Mouse (Mus musculus) CD8-positive naive resting alpha-beta T cell, adult 2 months (primary cell): ENCODE data around the gene Dbx1.

ENCODE experiments used
- DNase-seq, 2 experiments: peaks; one replicate each; pipeline ENCODE4 v3.0.0; 2022; ENCODE audit warnings: low read depth in 2 of 2, low spot score in 2 of 2

Gene Dbx1

DNA sequence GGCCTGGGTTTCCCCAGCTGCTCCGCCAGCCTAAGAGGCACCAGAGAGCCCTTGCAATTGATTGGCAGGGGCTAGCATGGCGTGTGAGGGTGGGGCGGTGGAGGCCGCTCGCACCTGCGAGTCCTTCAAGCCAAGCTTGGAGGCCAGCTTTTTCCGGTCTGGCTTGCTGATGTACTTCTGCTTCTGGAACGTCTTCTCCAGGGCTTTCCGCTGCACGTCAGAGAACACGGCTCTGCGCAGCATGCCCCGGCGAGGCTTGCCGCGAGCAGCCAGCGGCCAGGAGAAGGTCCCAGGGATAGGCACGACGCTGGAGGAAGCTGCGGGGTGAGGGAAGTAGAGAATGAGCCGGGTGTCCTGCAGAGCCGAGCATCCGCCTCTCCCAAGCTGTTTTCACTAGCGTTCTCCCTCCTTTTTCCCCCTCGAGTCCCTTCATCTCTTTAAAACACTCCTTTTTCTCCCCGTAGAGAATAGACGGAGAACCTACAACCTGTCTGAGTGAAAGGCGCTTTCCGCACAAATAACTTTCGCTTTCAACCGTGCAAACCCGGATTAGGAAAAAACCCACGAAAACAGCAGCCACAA, 3.2 kb downstream of the Dbx1 start:
- DNase-seq = peak in 1 of 2 experiments; percentile 14

DNA sequence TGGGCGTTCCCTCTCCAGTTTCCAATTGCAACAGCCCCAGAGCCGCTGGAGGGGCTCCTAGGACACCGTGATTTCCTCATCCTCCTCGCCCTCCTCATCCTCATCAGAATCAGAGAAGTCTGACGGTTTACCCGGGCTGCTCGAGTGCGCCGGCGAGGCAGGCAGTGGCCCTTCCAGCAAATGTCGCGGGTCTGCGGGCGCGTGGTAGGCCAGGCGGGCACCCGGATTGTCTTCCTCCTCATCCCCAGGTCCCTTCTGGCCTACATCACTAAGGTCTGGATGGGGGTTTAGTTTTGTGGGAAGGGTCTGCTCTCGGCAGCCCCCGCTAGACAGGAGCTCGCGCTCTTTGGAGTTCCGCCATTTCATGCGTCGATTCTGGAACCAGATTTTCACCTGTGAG, 4.3 kb downstream of the Dbx1 start:
- DNase-seq = no peak

DNA sequence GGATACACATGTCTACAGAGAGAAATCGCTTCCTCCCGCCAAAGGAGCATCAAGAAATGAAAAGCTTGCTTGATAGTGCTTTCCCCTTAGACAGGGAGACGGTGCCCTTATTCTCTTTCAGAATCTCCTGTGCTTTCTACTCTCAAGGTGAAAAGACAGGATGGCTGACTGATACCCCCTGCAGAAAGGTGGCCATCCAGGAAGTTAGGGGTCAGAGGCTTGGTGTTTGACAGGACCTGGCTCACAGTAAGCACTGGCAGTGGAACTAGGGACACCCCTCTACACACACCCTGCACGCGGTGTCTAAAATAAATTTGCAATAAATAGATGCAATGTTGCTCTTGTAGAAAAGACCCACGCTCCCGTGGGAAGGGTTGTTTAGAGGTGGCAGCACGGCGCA, 4.8 kb downstream of the Dbx1 start:
- no peak for DNase-seq

DNA sequence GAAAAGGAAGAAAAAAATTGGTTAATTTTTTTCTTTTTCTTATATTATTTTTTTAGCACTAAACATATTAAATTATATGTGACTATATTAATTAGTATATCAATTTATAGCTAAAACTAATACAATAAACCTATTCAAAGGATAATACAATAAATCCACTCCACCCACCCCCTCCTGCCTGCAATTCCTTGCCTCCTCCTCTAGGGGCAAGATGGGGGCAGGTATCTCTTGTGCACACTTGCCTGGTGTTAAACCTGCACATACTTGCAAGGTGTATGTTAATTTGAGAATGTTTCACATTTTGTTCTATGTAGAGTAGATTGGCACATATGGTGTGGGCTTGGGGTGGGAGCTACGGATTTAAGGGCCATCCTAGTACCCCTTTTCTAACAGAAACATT, 16.5 kb downstream of the Dbx1 start:
- DNase-seq = no peak

DNA sequence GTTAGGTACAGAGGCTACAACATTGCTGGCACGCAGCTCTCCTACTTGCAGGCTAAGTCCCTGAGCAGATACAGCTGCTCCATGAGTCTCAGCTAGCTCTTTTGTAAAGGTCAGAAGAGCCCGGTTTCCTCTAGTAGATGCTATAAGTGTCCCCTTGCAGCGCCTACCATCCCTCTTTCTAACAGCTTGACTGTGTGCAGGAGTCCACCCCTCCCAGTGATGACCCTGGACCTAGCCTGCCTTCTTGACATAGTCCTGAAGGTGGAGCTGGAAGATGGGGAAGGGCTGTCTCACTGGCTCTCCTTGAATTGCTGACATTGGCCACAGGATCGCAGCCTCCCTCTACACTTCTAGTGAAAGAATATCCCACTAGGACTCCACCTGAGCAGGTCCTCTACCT, 19.6 kb downstream of the Dbx1 start:
- DNase-seq = no peak

DNA sequence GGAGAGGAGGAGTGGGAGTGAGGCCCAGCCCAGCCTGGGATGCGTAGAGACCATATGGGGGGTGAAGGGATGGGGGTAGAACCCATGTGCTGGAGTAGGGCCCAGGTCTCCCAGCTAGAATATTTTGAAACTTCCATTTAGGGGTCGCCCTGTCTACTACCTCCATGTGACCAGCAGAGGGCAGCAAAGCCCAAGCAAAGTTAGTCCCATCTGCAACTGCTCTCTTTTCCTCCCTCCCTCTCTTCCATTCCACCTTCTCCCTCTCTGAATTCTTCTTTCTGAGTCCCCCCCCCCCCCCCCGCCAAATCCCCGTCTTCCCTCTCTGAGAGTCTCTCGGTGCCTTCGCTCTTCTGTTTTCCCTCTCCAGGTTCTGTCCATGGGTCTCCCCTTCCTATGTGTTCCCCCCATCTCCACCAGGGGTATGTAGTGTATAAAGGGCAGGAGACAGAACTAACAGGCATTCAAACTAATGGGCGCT, 20.4 kb downstream of the Dbx1 start:
- DNase-seq = peak; percentile 42 to 54

DNA sequence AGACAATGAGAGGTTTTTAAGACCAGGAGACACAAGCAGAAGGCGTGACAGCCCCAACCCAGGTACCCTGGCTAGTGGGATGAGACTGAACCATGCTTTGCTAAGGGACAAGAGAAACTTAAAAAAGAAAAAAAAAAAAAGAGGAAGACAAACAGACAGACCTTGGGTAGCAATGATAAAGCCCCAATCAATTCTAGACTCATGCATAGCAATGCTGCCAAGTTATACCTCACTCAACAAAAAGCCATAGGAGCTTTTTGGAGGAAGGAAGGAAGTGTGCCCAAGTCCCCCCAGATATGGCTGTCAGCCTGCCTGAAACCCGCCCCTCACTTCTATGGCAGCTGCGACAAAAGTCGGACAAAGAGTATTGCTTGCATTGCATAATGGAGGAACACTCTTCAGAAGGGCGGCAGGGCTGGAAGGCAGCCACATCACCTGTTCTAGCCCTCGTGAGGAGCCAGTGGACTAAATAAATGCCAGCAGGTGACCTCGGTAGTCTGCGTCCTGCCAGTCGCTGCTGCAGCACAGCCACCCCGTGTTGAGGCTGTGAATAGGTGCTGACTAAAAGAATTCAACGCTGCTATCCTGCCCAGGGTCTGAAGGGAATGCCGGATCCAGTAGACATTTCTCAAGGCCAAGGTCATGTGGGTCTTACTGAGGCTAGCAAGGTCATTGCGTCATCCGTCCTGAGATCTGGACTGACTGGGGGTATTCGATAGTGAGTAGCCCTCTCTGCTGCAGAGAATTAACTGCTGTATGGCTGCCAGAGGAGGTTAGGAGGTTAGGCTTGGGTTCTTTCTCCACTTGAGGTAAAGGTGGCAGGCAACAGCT, 31.5 kb downstream of the Dbx1 start:
- DNase-seq = no peak

DNA sequence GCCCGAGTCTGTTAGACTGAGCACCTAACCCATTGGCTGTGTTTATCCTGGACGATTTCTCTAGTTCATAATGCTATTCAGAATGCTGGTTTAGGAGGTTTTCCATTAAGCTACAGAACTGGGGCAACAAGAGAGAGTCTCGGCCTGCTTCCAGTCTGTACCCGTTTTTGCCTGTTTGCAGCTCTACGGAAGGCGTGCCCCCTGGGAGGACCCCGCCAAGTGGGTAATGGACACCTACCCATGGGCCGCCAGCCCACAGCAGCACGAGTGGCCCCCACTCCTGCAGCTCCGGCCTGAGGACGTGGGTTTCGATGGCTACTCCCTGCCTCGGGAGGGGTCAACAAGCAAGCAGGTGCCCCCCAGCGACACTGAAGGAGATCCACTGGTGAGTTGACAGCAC, 32.4 kb downstream of the Dbx1 start:
- DNase-seq = no peak

DNA sequence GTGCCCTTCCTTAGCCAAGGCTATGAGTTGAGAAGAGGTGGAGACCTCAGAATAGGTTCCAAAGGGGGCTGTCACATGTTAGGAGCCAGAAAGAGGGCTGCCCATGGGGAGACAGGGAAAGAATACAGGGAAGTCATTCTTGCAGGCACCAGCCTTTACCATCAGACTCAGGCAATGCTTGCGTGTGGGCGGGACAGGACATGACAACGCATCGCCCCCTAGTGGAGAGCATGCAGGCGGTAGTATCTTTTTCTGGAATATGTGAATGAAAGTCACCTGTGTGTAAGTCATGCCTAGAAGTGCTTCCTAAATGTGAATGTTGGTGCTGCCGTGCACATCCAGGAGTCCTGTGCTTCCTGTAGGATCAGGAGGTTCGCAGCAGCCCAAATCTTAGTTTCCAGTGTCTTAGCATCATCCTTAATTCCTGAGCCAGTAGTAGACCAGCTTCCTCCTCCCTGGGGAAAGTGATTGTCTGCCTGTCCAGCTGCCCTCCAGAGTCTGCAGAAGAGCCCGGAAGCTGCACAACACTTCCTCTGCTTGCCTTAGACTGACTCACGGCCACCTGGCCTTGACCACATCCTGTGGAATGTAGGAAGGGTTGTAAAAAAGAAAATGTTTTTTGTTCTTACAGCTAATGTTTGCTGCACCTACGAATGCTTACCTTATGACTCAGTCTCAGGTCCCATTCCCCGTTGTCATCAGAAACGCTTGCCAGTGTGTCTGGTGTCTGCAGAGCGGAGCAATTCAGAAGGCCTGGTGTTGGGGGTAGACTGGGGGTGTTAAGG, 35.3 kb downstream of the Dbx1 start:
- peak; percentile 51 to 56 for DNase-seq

DNA sequence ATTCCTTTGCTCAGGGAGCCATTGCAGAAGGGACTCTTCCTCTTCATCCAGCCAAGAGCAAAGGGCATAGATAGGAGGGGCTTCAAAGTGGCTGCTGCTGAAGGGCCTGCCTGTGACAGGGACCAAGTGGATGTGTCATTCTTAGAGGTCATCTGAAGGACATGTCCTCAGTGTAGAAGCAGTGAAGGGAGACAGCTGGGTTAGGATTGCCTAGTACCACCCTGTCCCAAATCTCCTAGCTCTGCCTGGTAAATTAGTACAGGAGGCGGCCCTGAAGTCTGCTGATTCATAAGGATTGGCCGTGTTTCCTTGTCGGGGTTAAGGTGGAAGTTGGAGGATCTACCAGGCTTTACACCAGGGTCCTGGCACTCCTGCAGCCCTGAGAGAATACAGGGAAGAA, 36.7 kb downstream of the Dbx1 start:
- DNase-seq = no peak

DNA sequence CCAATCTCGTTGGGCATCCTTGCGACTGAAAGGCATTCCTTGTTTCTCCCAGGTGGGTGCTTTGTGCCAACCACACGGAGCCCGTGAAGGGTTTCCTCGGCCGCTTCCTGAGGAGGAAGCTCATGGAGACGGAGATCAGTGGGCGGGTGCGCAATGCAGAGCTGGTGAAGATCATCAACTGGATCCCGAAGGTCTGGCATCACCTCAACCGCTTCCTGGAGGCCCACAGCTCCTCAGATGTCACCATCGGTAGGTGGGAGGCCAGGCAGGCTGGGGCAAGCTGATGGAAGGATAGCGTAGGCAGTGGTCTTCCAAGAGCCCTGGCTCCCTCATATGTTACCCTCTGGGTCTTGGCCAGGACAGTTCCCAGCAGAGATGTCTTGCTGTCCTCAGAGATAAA, 38.4 kb downstream of the Dbx1 start:
- no peak for DNase-seq

DNA sequence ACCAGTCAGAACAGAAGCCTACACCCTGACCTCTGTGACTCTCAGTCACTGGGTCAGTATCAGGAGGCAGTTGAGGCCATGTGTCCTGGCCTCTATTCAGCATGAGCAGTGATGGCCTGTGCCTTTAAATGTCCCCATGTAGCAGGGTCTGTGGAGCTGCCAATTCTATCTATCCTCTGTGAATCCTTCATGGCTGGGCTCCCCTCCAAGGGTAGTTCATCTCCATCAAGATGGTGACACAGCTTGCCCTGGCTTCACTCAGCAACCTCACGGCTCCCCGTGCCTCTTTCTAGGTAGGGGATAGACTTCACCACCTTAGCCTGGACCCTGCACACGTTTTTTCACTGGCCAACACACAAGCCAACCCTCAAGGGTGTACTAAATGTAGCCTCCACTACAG, 38.9 kb downstream of the Dbx1 start:
- no peak for DNase-seq

DNA sequence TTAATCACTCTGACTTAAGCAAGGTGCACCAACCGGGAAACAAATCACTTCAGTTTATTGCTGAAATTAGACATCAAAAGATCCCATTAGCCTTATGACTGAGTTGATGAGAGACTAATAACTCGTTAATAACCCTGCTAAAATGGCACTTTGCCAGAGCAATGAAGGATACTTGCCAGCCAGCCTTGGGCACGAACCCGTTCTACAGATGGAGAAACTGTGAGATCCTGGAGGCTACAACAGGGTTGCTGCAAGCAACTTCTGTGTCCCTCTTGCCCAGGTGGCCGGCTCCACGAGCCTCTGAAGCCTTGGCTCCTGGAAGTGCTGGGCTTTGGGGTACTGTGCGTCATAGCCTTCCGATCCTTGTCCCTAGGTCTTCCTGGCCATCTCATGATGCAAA, 47.0 kb downstream of the Dbx1 start:
- DNase-seq = no peak

DNA sequence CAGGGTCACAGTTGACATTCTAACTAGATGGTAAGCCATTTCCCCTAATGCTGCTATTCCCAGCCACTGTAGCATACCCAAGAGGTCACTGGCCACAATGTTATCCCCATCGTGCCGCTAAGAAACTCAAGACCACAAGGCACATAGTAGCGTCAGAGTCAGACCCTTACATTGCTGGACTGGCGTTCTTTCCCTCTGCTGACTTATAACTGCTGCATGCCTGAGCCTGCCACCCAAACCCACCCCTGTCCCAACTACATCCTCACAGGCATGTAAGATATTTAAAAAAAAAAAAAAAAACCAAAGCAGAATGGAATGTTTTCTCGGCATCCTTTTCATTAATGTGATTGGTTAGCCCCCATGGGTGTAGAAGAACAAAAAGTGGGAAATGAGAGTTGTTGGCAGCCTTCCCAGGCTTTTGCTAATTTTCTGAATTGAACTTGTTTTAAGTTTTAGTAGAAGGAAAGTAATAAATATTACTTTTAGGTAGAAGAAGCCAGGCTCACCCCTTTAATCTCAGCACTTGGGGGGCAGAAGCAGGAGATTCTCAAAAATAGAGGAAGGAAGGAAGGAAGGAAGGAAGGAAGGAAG, 50.0 kb downstream of the Dbx1 start:
- DNase-seq = no peak

DNA sequence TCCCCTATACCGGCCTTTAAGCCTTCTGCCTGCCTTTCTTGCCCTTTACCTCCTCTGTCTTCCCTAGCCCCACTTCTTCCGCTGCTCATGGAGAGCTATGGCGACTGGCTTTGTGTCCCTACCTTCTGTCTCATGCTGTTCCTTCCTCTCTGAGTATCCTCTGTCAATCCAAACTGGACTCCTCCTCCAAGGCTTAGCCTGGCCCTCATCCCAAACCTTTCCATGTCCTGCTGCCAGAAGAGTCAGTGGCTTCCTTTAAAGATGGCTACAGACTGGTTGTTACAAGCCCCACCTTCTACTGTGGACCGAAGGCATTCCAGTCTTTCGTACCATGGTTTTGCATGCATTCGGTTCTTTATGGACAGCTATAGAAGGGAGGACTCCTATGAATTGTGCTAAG, 53.5 kb downstream of the Dbx1 start:
- no peak for DNase-seq

DNA sequence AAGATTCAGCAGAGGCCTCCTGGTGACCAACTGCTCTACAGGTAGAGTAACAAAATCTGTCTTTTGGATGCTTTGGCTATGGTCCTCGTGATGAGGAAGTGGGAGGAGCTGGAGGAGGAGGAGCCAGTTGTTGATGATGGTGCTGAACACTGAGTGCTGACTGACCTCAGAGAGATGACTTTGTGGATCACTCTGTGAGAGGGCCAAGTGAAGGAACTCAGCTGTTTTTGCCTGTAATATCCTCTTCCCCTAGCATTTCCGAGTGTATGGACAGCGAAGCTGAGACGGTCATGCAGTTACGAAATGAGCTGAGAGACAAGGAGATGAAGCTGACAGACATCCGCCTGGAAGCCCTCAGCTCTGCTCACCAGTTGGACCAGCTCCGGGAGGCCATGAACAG, 54.1 kb downstream of the Dbx1 start:
- no peak for DNase-seq

DNA sequence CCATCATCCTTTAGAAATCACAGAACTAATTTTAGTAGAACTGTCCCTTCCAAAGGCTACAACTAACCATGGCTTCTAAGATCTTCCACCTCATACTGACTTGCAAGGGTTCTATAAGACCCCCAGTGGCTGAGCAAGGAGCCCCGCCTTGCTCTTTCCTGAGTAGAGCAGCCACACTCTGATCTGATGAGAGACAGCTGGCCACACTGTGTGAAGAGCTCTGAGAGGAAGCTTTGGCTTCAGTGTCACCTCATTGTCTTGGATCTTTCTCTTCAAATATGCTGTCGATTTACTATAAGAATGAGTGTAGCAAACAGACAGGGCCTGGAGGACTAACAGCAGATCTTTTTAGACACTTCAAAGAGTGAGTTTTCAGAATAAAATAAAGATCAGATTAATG, 54.7 kb downstream of the Dbx1 start:
- DNase-seq = no peak
